Mouse (Mus musculus) kidney, postnatal 10 days (tissue): ENCODE measurements around the gene Gm10837.

Experiments
- DNase-seq: peaks from one replicate; pipeline ENCODE4 v3.0.0; 2021; ENCODE audit warnings: mixed read lengths

Gene Gm10837

DNA sequence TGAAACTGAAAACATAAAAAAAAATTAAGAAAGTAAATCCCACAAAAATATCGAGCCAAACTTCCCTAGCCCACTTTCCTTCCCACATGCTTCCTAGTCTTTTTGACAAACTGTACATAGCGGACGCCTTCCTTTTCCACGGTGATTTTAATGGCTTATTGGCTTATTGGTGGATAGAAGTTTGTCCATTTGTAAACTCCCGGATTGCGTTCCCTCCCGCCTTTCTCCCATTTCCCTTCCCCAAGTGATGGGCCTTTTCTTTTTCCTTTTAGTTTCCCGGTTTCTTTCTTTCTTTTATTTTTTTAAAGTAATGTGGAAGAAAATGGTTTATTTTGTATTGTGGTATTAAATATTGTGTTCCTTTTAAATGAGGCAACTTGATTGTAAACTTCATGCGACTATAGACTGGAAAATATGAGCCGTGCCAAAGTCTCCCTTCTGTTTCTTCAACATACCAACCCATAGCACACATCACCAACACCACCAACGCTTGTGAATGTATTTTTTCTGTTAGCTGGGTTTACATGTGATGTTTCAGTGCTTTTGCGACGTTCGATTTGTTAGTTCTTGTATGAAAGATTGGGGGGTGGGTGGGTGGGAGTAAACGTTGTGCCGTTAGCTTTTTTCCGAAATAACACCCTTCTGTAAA lies 10.8 kb upstream of the Gm10837 start:
- DNase-seq = no peak

DNA sequence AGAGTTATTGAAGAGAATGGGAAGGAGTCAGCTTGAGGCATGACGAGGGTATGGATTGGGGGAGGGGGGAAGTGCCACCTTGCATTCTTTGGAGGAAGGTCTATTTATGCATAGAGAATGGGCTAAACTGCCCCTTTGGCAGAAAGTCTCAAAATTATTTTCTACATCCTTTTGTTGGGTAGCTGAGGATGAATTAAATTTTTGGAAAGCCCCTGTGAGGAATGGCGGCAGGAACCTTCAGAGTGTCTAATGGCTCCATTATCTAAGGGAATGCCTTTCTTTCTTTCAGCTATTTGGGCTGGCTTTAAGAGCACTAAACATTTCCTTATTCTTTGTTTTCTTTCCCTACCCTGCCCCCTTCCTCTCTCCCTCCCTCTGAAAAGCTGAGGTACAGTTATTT lies 10.0 kb upstream of the Gm10837 start:
- DNase-seq = no peak

DNA sequence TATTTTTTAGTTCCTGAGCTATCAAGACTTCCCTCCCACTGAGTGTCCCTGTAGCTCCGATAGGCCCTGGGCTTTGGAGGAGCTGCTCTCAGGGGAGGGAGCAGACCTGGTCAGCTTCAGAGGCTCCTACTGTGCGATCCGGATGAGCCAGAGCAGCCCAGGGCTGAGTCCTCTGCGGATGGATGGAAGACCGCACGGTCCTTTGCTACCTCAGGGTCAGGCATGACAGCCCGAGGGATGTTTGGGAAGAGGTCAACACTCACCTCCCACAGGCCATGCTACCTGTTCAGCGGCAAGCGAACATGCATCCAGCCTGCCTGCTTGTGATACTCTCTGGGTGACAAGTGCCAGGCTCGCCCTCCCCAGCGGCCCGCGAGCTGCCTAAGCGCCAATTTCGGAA lies 9.2 kb upstream of the Gm10837 start:
- DNase-seq = no peak

GRCm38 (mm10) chr14:122482081-122483023 lies 8.0 kb upstream of the Gm10837 start:
- DNase-seq = no peak

- DNase-seq = no peak
These were observed 7.4 kb upstream of the Gm10837 start for GRCm38 (mm10) chr14:122483024-122483385.

DNA sequence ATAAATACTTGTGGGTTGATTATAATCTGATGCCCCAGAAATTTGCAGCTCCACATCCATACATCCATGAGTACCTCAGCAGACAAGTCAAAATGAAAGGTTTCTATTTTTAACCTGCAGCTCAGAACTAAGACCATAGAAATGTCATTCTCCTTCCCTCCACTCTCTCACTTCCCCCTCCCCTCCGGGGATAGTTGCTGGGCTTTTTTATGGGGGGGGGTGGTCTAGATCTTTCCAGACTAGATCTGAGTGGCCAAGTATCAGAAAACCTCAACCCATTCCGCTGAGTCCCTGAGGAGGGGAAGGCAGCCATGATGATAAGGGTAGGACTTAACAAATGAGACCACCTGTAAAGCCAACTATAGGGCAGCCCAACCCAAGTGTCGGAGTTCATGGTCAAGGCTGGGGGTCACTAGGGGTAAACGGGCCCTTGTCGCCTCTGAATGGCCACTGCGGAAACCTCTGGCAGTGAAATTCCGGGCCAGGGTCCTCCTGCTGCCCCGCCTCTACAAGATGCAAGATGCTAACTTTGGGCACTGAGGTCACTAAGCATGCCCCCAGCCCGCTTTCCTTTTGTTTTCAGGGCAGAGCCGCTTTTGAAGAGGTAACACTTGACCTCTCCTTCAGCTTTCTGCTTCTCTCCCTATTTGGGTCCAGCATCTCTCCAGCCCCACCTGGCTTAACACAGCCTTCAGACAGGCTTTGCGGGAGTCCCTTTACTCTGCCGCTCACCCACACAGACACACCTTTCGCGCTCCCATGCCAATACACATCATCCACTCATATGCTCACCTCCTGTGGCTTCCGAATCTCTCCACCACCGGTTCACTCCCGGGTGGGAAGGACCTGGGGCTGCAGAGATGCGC lies 6.6 kb upstream of the Gm10837 start:
- no peak for DNase-seq

GRCm38 (mm10) chr14:122484458-122484843 lies 5.9 kb upstream of the Gm10837 start:
- DNase-seq = no peak

DNA sequence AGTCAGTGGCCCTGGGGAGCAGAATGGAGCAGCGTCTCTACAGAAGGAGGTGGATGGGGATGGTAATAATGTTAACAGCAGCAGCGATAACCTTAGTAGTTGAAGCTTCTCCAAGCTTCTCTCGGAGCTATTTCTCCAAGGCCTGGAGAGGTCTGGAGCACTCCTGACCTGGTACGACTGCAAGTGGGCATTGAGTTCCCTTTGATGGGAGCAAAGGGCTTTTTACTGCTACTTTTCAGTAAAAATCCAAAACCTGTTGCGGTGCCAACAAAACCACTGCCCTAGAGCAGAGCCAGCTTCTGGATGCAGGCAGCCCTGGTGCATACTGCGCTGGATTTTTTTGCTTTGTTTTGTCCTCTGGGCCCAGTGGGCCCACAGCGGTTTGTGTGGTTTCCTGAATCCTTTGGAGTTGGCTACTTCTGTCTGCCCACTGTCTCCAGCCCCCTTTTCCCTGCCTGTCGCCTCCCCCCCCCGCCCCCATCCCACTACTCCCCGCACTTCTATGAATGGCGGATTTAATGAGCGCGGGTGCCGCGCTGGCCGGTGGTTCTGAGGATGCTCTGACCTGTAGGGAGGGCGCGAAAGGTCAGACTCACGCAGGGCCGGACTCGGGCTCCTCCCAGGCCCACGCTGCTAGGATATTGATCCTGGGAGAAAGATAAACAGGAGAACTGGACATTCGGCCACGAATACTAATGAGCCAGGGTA lies 5.4 kb upstream of the Gm10837 start:
- no peak for DNase-seq

GRCm38 (mm10) chr14:122485635-122486181 lies 4.7 kb upstream of the Gm10837 start:
- DNase-seq = no peak

DNA sequence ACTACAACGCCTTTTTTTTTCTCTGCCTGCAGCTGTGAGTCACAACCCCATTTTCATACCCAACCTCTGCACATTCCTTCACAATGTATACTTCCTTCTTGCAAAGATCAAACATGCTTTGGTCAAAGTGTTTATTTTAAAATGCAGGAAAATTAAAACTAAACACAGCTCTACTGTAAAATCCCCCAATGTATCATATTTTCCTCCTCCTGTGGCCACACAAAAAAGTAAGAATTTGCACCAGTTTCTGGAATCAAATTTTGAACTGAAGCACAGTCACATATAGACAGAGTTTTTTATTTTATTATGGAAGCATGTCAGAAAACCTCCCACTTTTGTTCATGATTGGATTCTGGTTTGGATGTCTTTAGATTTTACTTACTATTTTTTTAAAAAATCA lies 3.8 kb upstream of the Gm10837 start:
- no peak for DNase-seq

DNA sequence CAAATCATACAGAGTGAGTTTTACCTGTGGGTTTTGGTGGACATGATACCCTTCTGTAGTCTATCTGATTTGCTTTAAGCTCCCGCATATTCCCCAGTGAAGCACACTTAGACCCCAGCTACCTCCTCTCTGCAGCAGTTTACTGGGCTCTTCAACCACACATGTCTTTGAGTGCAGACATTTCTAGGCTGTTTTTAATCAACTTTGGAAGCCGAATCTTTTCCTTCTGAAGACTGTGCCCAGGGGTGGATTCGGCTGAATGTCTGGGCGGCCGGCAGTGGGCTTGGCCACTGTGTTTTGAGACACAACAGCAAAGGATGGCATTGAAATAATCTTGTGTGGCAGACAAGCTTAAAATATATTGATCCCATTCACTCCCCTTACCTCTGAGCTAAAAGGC lies 3.0 kb upstream of the Gm10837 start:
- no peak for DNase-seq

DNA sequence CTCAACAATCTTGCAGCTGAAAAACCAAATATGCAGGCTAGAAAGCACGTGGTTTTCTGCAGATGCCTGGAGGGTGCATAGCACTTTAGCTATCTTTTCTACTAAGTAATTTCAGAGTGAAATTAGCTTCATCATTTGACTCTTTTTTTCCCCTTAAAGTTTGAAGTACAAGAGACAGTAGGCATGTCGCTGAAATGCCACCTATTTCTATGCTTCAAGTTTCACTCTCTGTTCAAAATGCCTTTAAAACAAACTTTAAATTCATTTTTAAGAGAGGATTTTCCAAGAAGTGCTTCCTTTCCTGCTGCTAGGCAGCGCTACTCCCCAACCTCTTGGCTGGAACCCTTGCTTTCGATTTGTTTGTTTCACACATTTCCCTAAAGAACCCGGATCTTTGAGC lies 1.3 kb upstream of the Gm10837 start:
- DNase-seq = no peak

GRCm38 (mm10) chr14:122489686-122490414 lies 536 bp upstream of the Gm10837 start:
- DNase-seq = no peak

- DNase-seq = no peak
These were observed 1.1 kb downstream of the Gm10837 start for GRCm38 (mm10) chr14:122491521-122491920.

- DNase-seq = no peak
These were observed 1.6 kb downstream of the Gm10837 start for GRCm38 (mm10) chr14:122492015-122492414.

- DNase-seq = no peak
These were observed 18.7 kb downstream of the Gm10837 start for GRCm38 (mm10) chr14:122509058-122509457.

DNA sequence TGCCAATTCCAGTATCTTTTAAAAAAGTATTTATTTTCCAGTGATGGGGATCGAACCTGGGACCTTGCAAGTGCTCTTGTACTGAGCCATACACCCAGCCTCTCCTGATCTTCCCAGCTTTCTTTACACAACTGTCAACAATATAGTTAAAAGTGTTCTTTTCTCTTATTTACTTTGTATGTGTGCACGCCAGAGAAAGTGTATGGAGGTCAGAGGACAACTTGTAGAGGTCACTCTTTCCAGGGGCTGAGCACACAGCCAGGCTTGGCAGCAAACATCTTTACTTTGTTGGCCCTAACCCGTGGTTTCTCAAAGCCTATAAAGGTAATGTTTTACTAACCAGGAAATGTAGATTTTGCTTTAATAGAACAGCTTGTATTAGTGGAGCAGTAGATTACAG lies 21.1 kb downstream of the Gm10837 start:
- DNase-seq = no peak

DNA sequence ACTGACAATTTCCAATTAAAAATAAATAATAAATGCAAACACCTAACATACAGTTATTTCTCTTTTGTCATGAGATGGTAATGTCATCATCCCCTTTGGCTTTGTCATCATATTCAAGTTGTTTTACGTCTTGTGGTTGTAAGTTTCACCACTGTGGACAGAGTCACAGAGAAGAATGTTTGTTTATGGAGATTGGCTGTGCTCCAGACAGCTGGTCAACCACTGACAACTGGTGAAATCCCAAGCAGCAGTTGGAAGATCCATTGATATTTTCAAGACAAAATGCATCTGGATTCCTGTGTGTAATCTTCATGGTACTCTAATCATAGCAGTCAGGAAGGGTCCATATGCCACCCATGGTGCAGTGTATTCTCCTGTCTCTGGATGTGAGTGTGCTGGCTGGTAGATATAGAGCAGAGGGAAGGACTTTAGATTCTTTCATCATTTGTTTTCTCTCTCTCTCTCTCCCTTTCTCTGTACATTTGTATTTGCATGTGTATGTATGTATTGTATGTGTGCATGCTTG lies 23.2 kb downstream of the Gm10837 start:
- peak; percentile 39 for DNase-seq

DNA sequence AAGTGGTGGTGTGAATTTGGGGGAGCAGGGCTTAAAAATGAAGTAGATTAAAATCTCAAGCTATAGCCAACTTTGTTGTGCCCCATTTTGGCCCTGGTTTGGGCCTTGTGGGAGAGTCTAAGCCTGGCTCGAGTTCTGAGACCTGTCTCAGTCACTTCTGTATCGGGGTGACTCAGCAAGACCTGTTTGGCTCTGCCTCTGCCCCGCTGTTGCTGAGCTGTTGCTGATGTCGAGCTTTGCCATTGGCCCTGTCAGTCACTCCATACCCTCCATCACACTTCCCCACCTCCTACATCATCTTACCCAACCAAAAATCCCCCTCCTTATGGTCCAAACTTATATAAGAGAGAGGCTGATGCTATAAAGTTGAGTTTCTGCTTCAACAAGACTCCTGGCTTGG lies 38.1 kb downstream of the Gm10837 start:
- no peak for DNase-seq

- DNase-seq = peak; percentile 97
These were observed 43.9 kb downstream of the Gm10837 start, which contains the start of gene Pcca for GRCm38 (mm10) chr14:122534017-122534924. Gene Pcca (plus strand): TSS chr14:122534324.
